Mouse (Mus musculus): Measurements from ENCODE around the gene Rbm33.

DNA sequence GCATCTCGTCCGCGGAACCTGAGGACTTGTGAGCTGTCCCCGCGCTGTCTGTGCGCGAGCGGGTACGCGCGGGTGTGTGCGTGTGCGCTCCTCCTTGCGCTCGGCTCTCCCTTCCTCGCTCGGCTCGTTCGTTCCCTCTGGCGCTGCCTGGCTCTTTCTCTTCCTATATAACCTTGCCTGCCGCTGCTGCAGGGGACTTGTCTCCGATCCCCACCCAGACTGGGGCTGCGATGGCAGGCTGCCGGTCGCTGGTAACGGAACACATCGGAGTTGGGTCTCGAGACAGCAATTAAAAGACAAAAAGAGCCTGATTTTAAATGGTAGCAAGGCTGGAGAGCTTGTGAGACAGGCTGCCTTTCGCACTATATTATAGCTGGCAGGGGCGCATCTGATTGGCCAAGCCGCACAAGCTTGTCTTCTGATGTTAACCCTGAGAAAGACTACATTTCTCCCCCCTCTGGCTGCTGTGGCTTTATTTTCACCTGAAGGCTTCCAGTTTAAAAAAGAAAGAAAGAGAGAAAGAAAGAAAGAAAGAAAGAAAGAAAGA is 149.9 kb downstream of the Rbm33 start, which contains the start of gene Shh:
- TF ChIP-seq CTCF (IDR thresholded peaks at IDR 0.05; ENCODE audit: extremely low read depth, insufficient read depth, insufficient read length, insufficient replicate concordance) = no peak
- no peak for TF ChIP-seq POLR2A (IDR thresholded peaks at IDR 0.05; ENCODE audit: low read depth, low read length)

All from spleen, adult 2 months (tissue).